Mouse (Mus musculus): Measurements from ENCODE around the gene Pik3r5. TPM values are rescaled to one million over a fixed set of nuclear protein-coding genes. Genes with fewer than 3 reads are reported as not detected.

Pik3r5 gene
- polyA plus RNA-seq, 1 experiment from 2014 or later: 0.27 TPM

DNA sequence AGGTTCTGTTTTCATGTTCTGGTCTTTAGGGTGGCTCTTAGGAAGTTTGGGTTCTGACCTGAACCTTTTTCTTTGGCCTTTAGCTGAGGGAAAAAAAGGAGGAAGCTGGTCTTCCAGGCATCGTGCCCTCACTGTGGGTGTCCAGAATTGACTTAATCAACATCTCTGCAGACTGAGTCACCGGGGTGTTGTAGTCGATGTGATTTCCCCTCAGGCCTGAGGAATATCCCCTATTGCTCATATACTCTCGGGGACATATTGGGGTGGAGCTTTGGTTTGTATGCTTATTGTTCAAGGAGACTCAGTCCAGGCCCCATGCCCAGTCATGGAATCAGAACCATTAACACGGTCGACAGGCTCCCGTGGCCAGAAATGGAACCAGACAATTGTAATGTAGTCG, 26.2 kb downstream of the Pik3r5 start:
- no peak overlapping the region for H3K27ac ChIP-seq
- H3K9ac ChIP-seq: no peak overlapping the region
- no peaks in the 10 kb centered on the region for H3K4me1 ChIP-seq
- no peak for ATAC-seq
- no peak overlapping the region for H3K4me3 ChIP-seq
- no peaks in the 10 kb centered on the region for H3K27me3 ChIP-seq (replicated peaks)
- H3K9me3 ChIP-seq (replicated peaks): no peaks in the 10 kb centered on the region
- WGBS (ENCODE audit: insufficient replicate concordance): 49% methylated on average over 8 of the region's 8 CpGs
- H3K36me3 ChIP-seq: no peaks in the 10 kb centered on the region
- no peak overlapping the region for H3K4me2 ChIP-seq

DNA sequence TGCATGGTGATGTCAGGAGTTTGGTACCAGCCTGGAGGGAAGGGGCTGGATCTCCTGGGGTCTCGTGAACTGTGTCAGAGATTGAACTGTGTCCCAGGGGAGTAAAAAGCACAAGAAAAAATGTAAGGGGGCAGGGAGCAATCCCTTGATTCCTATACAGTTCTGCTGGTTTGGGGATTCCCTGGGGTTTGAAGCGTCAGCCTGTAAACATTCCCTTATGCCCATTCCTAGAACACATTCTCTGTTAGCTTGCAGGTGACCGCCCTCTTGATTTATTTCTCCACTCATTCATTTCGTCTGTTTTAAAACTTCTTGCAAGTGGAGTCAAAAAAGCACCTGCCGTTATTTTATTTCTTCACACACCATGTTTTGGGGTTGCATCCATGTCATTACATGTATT, 27.1 kb downstream of the Pik3r5 start:
- Histone ChIP-seq H3K4me2 (no peak overlapping the region), H3K27me3 (replicated peaks) (no peaks in the 10 kb centered on the region), H3K36me3 (no peaks in the 10 kb centered on the region), H3K9ac (no peak overlapping the region), H3K9me3 (replicated peaks) (no peaks in the 10 kb centered on the region), H3K4me3 (no peak overlapping the region), H3K4me1 (no peaks in the 10 kb centered on the region), H3K27ac (no peak overlapping the region)
- ATAC-seq: no peak
- 64% methylated on average over 5 of the region's 5 CpGs for WGBS (ENCODE audit: insufficient replicate concordance)

DNA sequence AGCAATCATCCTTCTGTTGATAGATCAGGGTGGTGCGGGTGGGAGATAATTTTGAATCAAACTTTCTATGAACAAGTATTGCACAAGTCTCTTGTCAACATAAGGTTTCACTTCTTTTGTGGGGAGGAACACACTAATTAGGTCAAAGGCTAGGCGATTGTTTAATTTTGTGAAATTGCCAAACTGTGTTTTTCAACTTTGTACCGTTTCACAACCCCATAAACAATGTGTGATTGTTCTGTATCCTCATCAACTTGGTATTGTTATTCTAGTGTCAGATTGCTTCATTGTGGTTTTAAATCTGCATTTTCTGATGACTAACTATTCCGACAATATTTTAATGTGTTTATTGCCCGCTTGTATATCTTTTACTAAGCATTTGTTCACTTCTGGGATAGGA, 27.6 kb downstream of the Pik3r5 start:
- Histone ChIP-seq H3K27ac (no peak overlapping the region), H3K4me3 (no peak overlapping the region), H3K36me3 (no peaks in the 10 kb centered on the region), H3K9me3 (replicated peaks) (no peaks in the 10 kb centered on the region), H3K9ac (no peak overlapping the region), H3K4me2 (no peak overlapping the region), H3K27me3 (replicated peaks) (no peaks in the 10 kb centered on the region), H3K4me1 (no peaks in the 10 kb centered on the region)
- WGBS (ENCODE audit: insufficient replicate concordance): 67% methylated on average over 5 of the region's 5 CpGs
- ATAC-seq: no peak

DNA sequence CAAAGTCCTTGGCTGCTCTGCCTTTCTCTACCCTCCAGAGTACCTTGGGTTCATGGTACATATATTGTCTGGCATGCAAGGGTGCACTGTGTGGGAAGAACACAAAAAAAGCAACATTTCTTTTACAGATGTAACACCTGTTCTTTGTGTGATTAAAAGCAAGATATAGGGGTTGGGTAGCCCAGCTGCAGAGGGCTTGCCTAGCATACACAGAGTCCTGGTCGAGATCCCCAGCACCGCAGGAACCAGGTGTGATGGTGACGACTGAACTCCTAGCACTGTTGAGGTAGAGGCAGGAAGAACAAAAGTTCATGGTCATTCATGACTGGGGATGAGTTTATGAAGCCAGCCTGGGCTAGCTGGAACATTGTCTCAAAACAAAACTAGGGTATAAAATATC, 30.8 kb downstream of the Pik3r5 start:
- no peak for ATAC-seq
- 57% methylated on average over 3 of the region's 3 CpGs for WGBS (ENCODE audit: insufficient replicate concordance)
- H3K27me3 ChIP-seq (replicated peaks): no peaks in the 10 kb centered on the region

DNA sequence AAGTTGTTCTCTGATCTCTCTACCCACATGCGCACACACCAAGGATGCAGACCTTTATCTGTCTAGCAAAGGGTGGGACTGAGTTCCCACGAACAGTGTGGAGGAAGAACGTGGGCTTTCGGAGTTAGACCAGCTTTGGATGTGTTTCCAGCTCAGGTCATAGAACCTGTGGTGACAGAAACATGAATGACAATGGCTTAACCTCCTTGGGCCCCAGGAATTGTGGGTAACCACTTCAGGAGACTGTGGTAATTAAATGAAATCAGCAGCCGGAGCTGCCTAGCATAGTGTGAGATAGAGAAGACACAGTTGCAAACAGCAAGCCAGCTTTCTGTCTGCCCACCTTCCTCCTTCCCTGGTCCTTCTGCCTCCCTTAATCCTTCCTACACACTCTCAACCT, 32.3 kb downstream of the Pik3r5 start:
- Histone ChIP-seq H3K4me2 (no peak overlapping the region), H3K27ac (no peak overlapping the region), H3K36me3 (no peaks in the 10 kb centered on the region), H3K4me1 (no peaks in the 10 kb centered on the region; the same call in 1 of the 2 replicates), H3K27me3 (replicated peaks) (no peaks in the 10 kb centered on the region), H3K9me3 (replicated peaks) (no peaks in the 10 kb centered on the region), H3K4me3 (no peak overlapping the region), H3K9ac (no peak overlapping the region)
- ATAC-seq: no peak
- WGBS (ENCODE audit: insufficient replicate concordance): 55% methylated on average over 5 of the region's 5 CpGs

More for the DNA sequence above, 30.8 kb downstream of the Pik3r5 start:
- H3K4me2 ChIP-seq: no peak overlapping the region
- H3K36me3 ChIP-seq: no peaks in the 10 kb centered on the region
- H3K9ac ChIP-seq: no peak overlapping the region
- H3K9me3 ChIP-seq (replicated peaks): no peaks in the 10 kb centered on the region
- H3K4me1 ChIP-seq: no peaks in the 10 kb centered on the region
- no peak overlapping the region for H3K4me3 ChIP-seq
- H3K27ac ChIP-seq: no peak overlapping the region

DNA sequence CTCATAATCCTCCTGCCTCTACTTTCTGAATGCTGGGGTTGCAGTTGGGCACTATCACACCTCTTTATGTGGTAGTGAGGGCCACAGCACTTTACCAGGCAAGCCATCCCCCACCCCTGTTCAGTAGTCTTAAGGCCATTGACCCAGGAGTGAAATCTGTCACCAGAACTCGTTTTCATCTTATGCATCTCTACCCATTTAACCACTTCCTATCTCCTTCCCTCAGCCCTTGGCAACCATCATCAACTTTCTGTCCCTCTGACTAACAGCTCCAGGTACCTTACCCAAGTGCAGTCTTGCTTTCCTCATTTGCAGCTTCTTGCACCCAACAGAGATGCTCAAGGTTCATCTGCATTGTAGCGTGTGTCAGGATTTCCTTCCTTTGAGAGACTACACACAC, 33.2 kb downstream of the Pik3r5 start:
- Histone ChIP-seq H3K9ac (no peak overlapping the region), H3K4me2 (no peak overlapping the region), H3K4me3 (no peak overlapping the region), H3K9me3 (replicated peaks) (no peaks in the 10 kb centered on the region), H3K4me1 (no peaks in the 10 kb centered on the region; the same call in 1 of the 2 replicates), H3K36me3 (no peaks in the 10 kb centered on the region), H3K27me3 (replicated peaks) (no peaks in the 10 kb centered on the region), H3K27ac (no peak overlapping the region)
- ATAC-seq: no peak
- WGBS (ENCODE audit: insufficient replicate concordance): 50% methylated on average over 2 of the region's 2 CpGs

DNA sequence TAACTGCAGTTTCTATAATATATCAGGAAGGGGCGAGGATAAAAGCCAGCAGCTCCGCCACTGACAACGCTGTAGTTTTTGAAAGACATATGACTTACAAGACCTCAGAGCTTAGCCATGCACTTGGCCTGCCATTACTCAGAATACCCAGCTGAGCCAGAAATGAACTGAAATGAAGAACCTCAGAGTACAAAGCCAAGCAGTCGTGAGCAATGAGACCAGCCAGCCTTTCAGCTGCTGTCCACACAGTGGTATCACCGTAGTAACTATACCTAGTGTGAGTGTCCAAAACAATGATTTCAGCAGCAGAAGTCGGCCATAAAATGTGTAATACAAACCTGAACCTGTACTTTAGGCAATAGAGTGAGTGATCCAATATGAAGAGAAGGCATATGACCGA, 35.5 kb downstream of the Pik3r5 start:
- no peak overlapping the region for H3K9ac ChIP-seq
- H3K27me3 ChIP-seq (replicated peaks): no peaks in the 10 kb centered on the region
- H3K9me3 ChIP-seq (replicated peaks): no peaks in the 10 kb centered on the region
- no peak for ATAC-seq
- no peak overlapping the region for H3K4me2 ChIP-seq
- no peaks in the 10 kb centered on the region; the same call in 1 of the 2 replicates for H3K4me1 ChIP-seq
- 69% methylated on average over 7 of the region's 7 CpGs for WGBS (ENCODE audit: insufficient replicate concordance)
- H3K36me3 ChIP-seq: no peaks in the 10 kb centered on the region
- H3K4me3 ChIP-seq: no peak overlapping the region
- no peak overlapping the region for H3K27ac ChIP-seq

DNA sequence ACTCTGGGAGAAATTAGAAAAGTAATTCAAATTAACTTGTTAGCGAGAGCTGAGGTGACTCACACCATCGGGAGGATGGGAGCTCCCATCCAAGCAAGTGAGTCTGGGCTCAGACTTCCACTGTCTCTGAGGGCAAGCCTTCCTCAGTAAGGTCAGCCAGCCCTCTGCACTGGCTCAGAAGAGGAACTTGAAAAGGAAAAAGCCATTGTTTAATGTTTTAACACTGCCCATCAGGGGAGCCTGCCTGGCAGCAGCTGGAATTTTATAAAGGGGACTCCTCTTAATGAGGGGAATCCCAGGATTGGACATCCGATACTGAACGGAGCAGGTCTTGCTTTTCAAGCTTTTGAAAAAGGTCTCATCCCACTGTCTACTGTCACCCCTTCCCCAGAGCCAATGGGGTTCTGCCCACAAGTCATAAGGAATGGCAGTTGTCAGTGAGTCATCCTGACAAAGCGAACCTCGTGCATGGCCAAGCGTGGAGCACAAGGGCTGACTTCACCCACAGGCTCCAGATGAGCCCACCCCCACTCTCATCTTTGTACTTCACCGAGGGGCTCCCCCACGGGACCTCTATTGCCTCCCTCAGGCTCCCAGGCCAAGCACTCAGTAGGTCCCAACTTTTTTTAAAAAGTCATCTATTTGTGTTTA, 36.2 kb downstream of the Pik3r5 start:
- Histone ChIP-seq H3K36me3 (no peaks in the 10 kb centered on the region), H3K9ac (no peak overlapping the region), H3K4me2 (no peak overlapping the region), H3K4me1 (no peaks in the 10 kb centered on the region; the same call in 1 of the 2 replicates), H3K4me3 (no peak overlapping the region), H3K27me3 (replicated peaks) (no peaks in the 10 kb centered on the region), H3K27ac (no peak overlapping the region), H3K9me3 (replicated peaks) (no peaks in the 10 kb centered on the region)
- WGBS (ENCODE audit: insufficient replicate concordance): 56% methylated on average over 9 of the region's 9 CpGs
- ATAC-seq: no peak

DNA sequence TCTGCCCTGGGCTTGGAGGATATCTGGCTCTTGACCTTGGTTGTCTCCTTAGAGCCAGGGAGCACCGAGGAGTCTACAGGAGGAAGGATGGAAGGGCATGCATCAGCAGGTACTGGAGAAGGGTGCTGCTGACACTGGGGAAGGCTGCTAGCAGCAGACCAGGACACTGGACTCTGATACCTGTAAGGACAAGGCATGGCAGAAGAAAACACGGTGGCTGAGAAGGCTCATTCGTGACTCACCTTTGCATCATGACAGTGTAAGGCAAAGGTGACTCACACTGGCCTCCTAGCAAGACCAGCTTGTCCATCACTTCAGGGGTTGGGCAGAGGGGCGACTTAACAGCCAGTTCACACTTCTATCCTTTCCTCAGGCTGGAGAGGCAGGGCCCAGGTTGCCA, 37.0 kb downstream of the Pik3r5 start:
- H3K4me2 ChIP-seq: no peak overlapping the region
- H3K27me3 ChIP-seq (replicated peaks): no peaks in the 10 kb centered on the region
- no peak overlapping the region for H3K9ac ChIP-seq
- no peak for ATAC-seq
- no peaks in the 10 kb centered on the region for H3K9me3 ChIP-seq (replicated peaks)
- no peaks in the 10 kb centered on the region for H3K36me3 ChIP-seq
- no peak overlapping the region for H3K27ac ChIP-seq
- no peak overlapping the region for H3K4me3 ChIP-seq
- 69% methylated on average over 4 of the region's 4 CpGs for WGBS (ENCODE audit: insufficient replicate concordance)
- H3K4me1 ChIP-seq: no peaks in the 10 kb centered on the region; the same call in 1 of the 2 replicates

DNA sequence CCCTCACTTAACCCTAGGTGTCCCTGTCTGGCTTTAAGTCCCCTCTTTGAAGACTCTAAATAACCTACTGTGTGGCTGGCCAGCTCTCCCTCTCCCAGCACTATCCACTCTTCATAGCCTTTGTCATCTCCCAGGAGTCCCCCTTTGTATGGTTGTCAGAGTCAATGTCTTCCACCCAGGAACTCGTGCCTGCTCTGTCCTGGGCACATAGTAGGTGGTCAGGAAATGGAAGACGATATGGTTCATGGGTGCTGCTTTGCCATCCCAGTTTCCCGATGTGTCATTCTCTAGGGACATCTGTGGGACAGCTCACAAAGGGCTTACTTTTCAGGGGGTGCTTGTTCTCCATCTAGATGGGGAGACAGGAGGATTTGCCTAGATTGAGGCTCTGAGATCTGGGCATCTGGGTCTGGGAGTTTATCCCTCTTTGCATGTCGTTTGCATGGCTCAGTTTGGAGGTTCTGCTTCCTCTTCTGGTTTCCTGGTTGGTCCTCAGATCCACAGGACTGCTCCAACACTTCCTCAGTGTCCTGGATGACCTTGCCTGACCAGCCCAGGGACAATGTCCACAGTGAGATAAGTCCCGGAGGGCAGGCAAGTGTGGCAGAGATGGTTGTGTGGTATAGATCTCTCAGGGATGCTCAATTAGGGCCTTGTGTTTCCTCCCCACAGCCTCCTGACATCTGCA, 40.4 kb downstream of the Pik3r5 start:
- ATAC-seq: no peak
- H3K27me3 ChIP-seq (replicated peaks): no peaks in the 10 kb centered on the region
- WGBS (ENCODE audit: insufficient replicate concordance): 54% methylated on average over 5 of the region's 5 CpGs
- H3K9ac ChIP-seq: no peak overlapping the region
- H3K9me3 ChIP-seq (replicated peaks): no peaks in the 10 kb centered on the region
- H3K4me1 ChIP-seq: no peaks in the 10 kb centered on the region; the same call in 1 of the 2 replicates
- no peak overlapping the region for H3K4me2 ChIP-seq
- H3K36me3 ChIP-seq: no peaks in the 10 kb centered on the region
- no peak overlapping the region for H3K4me3 ChIP-seq
- H3K27ac ChIP-seq: no peak overlapping the region

DNA sequence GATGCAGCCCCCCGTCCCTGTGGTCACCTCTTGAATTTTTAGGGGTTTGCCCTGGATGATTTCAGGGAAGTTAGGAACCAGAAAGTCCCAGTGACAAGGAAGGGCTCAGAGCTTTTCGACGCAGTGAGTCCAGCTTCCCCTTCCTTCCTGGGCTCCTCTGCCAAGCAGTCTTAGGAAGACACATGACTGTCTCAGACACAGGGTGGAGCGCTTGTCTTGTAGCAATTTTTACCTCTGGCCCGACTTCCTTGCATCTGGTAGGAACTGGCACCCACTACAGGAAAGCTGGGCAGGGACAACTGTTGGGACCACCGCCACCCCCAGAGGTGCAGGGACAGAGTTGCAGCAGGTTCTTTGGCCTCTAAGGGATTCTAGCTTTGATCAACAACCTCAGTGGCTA, 42.7 kb downstream of the Pik3r5 start:
- no peaks in the 10 kb centered on the region for H3K4me1 ChIP-seq
- H3K9ac ChIP-seq: no peak overlapping the region
- no peak for ATAC-seq
- H3K36me3 ChIP-seq: no peaks in the 10 kb centered on the region
- H3K9me3 ChIP-seq (replicated peaks): no peaks in the 10 kb centered on the region
- 50% methylated on average over 6 of the region's 6 CpGs for WGBS (ENCODE audit: insufficient replicate concordance)
- H3K4me2 ChIP-seq: no peak overlapping the region
- no peaks in the 10 kb centered on the region for H3K27me3 ChIP-seq (replicated peaks)
- no peak overlapping the region for H3K27ac ChIP-seq
- no peak overlapping the region for H3K4me3 ChIP-seq

DNA sequence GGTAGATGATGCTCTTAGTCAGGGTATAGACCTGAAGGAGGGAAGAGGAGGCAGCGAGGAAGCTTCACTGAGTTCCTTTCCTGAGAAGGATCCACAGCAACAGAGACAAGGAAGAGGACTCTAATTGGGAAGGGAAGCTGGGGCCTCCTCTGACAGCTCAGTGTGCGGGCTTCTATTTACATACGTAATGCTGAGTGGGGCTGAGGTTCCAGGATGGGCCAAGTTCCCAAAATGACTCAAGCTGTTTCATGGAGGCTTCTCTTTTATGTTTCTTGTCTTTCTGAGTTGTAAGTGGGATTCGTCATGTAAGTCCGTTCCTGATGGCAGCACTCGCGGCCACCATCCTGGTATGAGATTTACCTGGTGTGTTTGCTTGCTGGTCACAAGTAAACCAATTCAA, 43.8 kb downstream of the Pik3r5 start:
- H3K4me2 ChIP-seq: no peak overlapping the region
- WGBS (ENCODE audit: insufficient replicate concordance): 70% methylated on average over 7 of the region's 7 CpGs
- no peaks in the 10 kb centered on the region for H3K9me3 ChIP-seq (replicated peaks)
- H3K9ac ChIP-seq: no peak overlapping the region
- H3K4me3 ChIP-seq: no peak overlapping the region
- no peak overlapping the region for H3K27ac ChIP-seq
- no peaks in the 10 kb centered on the region for H3K27me3 ChIP-seq (replicated peaks)
- H3K36me3 ChIP-seq: no peaks in the 10 kb centered on the region
- H3K4me1 ChIP-seq: no peaks in the 10 kb centered on the region
- no peak for ATAC-seq

All from liver, embryonic 12.5 days (tissue).